Mouse (Mus musculus): Measurements from ENCODE around the gene Gm20388. TPM values are rescaled to one million over a fixed set of nuclear protein-coding genes. Genes with fewer than 3 reads are reported as not detected.

The Gm20388 gene
- polyA plus RNA-seq, 1 experiment from 2014 or later = not detected

- no peaks in the 10 kb centered on the region for H3K9me3 ChIP-seq (ENCODE audit: control insufficient read depth, low read length)
- no peak overlapping the region for H3K27ac ChIP-seq
- peaks cover 72% of the 10 kb centered on the region for H3K36me3 ChIP-seq (replicated peaks; ENCODE audit: control insufficient read depth, insufficient read depth)
- no peak overlapping the region for H3K4me2 ChIP-seq (replicated peaks)
- no peak overlapping the region for H3K4me3 ChIP-seq (replicated peaks; ENCODE audit: low read length)
- no peaks in the 10 kb centered on the region for H3K27me3 ChIP-seq (ENCODE audit: control insufficient read depth, insufficient read depth, low read length)
- WGBS = 82% methylated on average over 25 of the region's 25 CpGs
- ATAC-seq (ENCODE audit: low FRiP score) (no peak; the same call in 1 of the 2 replicates), DNase-seq (ENCODE audit: low spot score) (no peak)
- peaks cover 10% of the 10 kb centered on the region; the same call in 1 of the 2 replicates for H3K4me1 ChIP-seq (replicated peaks; ENCODE audit: control insufficient read depth, insufficient read depth, low read length)
- H3K9ac ChIP-seq = no peak overlapping the region
Measured at GRCm38 (mm10) chr8:122005422-122006204, 2095.0 kb downstream of the Gm20388 start.

GRCm38 (mm10) chr8:122006688-122007484, 2096.2 kb downstream of the Gm20388 start:
- H3K4me1 ChIP-seq (replicated peaks; ENCODE audit: control insufficient read depth, insufficient read depth, low read length) = peaks cover 10% of the 10 kb centered on the region; the same call in 1 of the 2 replicates

GRCm38 (mm10) chr8:122008395-122008794, 2097.8 kb downstream of the Gm20388 start:
- WGBS = 93% methylated on average over 5 of the region's 5 CpGs
- no peak for DNase-seq (ENCODE audit: low spot score)
- Histone ChIP-seq H3K27ac (no peak overlapping the region), H3K4me2 (replicated peaks) (no peak overlapping the region), H3K27me3 (ENCODE audit: control insufficient read depth, insufficient read depth, low read length) (no peaks in the 10 kb centered on the region), H3K9ac (no peak overlapping the region), H3K4me1 (replicated peaks; ENCODE audit: control insufficient read depth, insufficient read depth, low read length) (peaks cover 8% of the 10 kb centered on the region; the same call in 1 of the 2 replicates), H3K9me3 (ENCODE audit: control insufficient read depth, low read length) (no peaks in the 10 kb centered on the region), H3K36me3 (replicated peaks; ENCODE audit: control insufficient read depth, insufficient read depth) (peaks cover 58% of the 10 kb centered on the region), H3K4me3 (replicated peaks; ENCODE audit: low read length) (no peak overlapping the region)
- ATAC-seq (ENCODE audit: low FRiP score) = no peak

More at GRCm38 (mm10) chr8:122006688-122007484, 2096.2 kb downstream of the Gm20388 start:
- H3K27me3 ChIP-seq (ENCODE audit: control insufficient read depth, insufficient read depth, low read length) = no peaks in the 10 kb centered on the region
- H3K9me3 ChIP-seq (ENCODE audit: control insufficient read depth, low read length) = no peaks in the 10 kb centered on the region
- peaks cover 73% of the 10 kb centered on the region for H3K36me3 ChIP-seq (replicated peaks; ENCODE audit: control insufficient read depth, insufficient read depth)
- no peak overlapping the region for H3K4me2 ChIP-seq (replicated peaks)
- DNase-seq (ENCODE audit: low spot score) = no peak
- WGBS = 82% methylated on average over 13 of the region's 13 CpGs
- no peak overlapping the region for H3K4me3 ChIP-seq (replicated peaks; ENCODE audit: low read length)
- ATAC-seq (ENCODE audit: low FRiP score) = no peak
- H3K27ac ChIP-seq = 0 out of 2 replicates have a peak overlapping the region, but pooled peaks have one; percentile 32
- H3K9ac ChIP-seq = 0 out of 2 replicates have a peak overlapping the region, but pooled peaks have one; percentile 20

GRCm38 (mm10) chr8:122010638-122011037, 2100.0 kb downstream of the Gm20388 start:
- 90% methylated on average over 5 of the region's 5 CpGs for WGBS
- H3K36me3 ChIP-seq (replicated peaks; ENCODE audit: control insufficient read depth, insufficient read depth) = peaks cover 56% of the 10 kb centered on the region

GRCm38 (mm10) chr8:122011066-122011588, 2100.5 kb downstream of the Gm20388 start:
- 61% methylated on average over 7 of the region's 7 CpGs for whole genome bisulfite sequencing
- no peak overlapping the region for H3K4me2 ChIP-seq (replicated peaks)
- H3K4me1 ChIP-seq (replicated peaks; ENCODE audit: control insufficient read depth, insufficient read depth, low read length) = no peaks in the 10 kb centered on the region; the same call in 1 of the 2 replicates
- no peaks in the 10 kb centered on the region for H3K9me3 ChIP-seq (ENCODE audit: control insufficient read depth, low read length)
- H3K27me3 ChIP-seq (ENCODE audit: control insufficient read depth, insufficient read depth, low read length) = no peaks in the 10 kb centered on the region
- H3K36me3 ChIP-seq (replicated peaks; ENCODE audit: control insufficient read depth, insufficient read depth) = peaks cover 53% of the 10 kb centered on the region
- no peak overlapping the region for H3K4me3 ChIP-seq (replicated peaks; ENCODE audit: low read length)
- H3K27ac ChIP-seq = no peak overlapping the region
- no peak overlapping the region for H3K9ac ChIP-seq
- ATAC-seq (ENCODE audit: low FRiP score) (no peak), DNase-seq (ENCODE audit: low spot score) (no peak)

More at GRCm38 (mm10) chr8:122010638-122011037, 2100.0 kb downstream of the Gm20388 start:
- no peak overlapping the region for H3K4me3 ChIP-seq (replicated peaks; ENCODE audit: low read length)
- DNase-seq (ENCODE audit: low spot score) = no peak
- H3K27ac ChIP-seq = no peak overlapping the region
- no peak for ATAC-seq (ENCODE audit: low FRiP score)
- no peaks in the 10 kb centered on the region for H3K9me3 ChIP-seq (ENCODE audit: control insufficient read depth, low read length)
- no peak overlapping the region for H3K9ac ChIP-seq
- H3K4me1 ChIP-seq (replicated peaks; ENCODE audit: control insufficient read depth, insufficient read depth, low read length) = no peaks in the 10 kb centered on the region; the same call in 1 of the 2 replicates
- no peak overlapping the region for H3K4me2 ChIP-seq (replicated peaks)
- no peaks in the 10 kb centered on the region for H3K27me3 ChIP-seq (ENCODE audit: control insufficient read depth, insufficient read depth, low read length)

GRCm38 (mm10) chr8:122014606-122015005, 2104.0 kb downstream of the Gm20388 start:
- H3K36me3 ChIP-seq (replicated peaks; ENCODE audit: control insufficient read depth, insufficient read depth) = peaks cover 48% of the 10 kb centered on the region
- no peak for ATAC-seq (ENCODE audit: low FRiP score)
- H3K27ac ChIP-seq = no peak overlapping the region
- H3K4me2 ChIP-seq (replicated peaks) = no peak overlapping the region
- no peak overlapping the region for H3K4me3 ChIP-seq (replicated peaks; ENCODE audit: low read length)
- WGBS = 64% methylated on average over 3 of the region's 3 CpGs
- H3K9me3 ChIP-seq (ENCODE audit: control insufficient read depth, low read length) = no peaks in the 10 kb centered on the region
- peaks cover 5% of the 10 kb centered on the region; the same call in 1 of the 2 replicates for H3K4me1 ChIP-seq (replicated peaks; ENCODE audit: control insufficient read depth, insufficient read depth, low read length)
- DNase-seq (ENCODE audit: low spot score) = no peak
- no peaks in the 10 kb centered on the region for H3K27me3 ChIP-seq (ENCODE audit: control insufficient read depth, insufficient read depth, low read length)
- no peak overlapping the region for H3K9ac ChIP-seq

- 76% methylated on average over 22 of the region's 22 CpGs for WGBS
Measured at GRCm38 (mm10) chr8:122018046-122018831, 2107.6 kb downstream of the Gm20388 start.

GRCm38 (mm10) chr8:122019162-122019561, 2108.5 kb downstream of the Gm20388 start:
- peaks cover 60% of the 10 kb centered on the region for H3K36me3 ChIP-seq (replicated peaks; ENCODE audit: control insufficient read depth, insufficient read depth)
- DNase-seq (ENCODE audit: low spot score) = no peak

More at GRCm38 (mm10) chr8:122018046-122018831, 2107.6 kb downstream of the Gm20388 start:
- no peak for DNase-seq (ENCODE audit: low spot score)
- Histone ChIP-seq H3K4me1 (replicated peaks; ENCODE audit: control insufficient read depth, insufficient read depth, low read length) (peaks cover 5% of the 10 kb centered on the region; the same call in 1 of the 2 replicates), H3K4me3 (replicated peaks; ENCODE audit: low read length) (no peak overlapping the region), H3K4me2 (replicated peaks) (no peak overlapping the region), H3K27ac (0 out of 2 replicates have a peak overlapping the region, but pooled peaks have one; percentile 26), H3K9ac (no peak overlapping the region), H3K27me3 (ENCODE audit: control insufficient read depth, insufficient read depth, low read length) (no peaks in the 10 kb centered on the region), H3K9me3 (ENCODE audit: control insufficient read depth, low read length) (no peaks in the 10 kb centered on the region), H3K36me3 (replicated peaks; ENCODE audit: control insufficient read depth, insufficient read depth) (peaks cover 54% of the 10 kb centered on the region)
- no peak for ATAC-seq (ENCODE audit: low FRiP score)

More at GRCm38 (mm10) chr8:122019162-122019561, 2108.5 kb downstream of the Gm20388 start:
- Histone ChIP-seq H3K27me3 (ENCODE audit: control insufficient read depth, insufficient read depth, low read length) (no peaks in the 10 kb centered on the region), H3K4me2 (replicated peaks) (no peak overlapping the region), H3K4me1 (replicated peaks; ENCODE audit: control insufficient read depth, insufficient read depth, low read length) (peaks cover 5% of the 10 kb centered on the region; the same call in 1 of the 2 replicates), H3K4me3 (replicated peaks; ENCODE audit: low read length) (no peak overlapping the region), H3K9me3 (ENCODE audit: control insufficient read depth, low read length) (no peaks in the 10 kb centered on the region), H3K27ac (no peak overlapping the region), H3K9ac (no peak overlapping the region)
- WGBS = 96% methylated on average over 1 of the region's 1 CpGs
- ATAC-seq (ENCODE audit: low FRiP score) = no peak
